Mouse (Mus musculus) ovary, adult 18-20 months (tissue): ENCODE data around the gene Ndrg3.
A peak's percentile ranks its signal among the peaks of the same experiment; 100 is the strongest.
"Not testable (repeated sequence)": the region's sequence is repeated elsewhere in the genome, so short reads cannot be mapped to it uniquely, and the experiment has no call there.

Source experiments
- DNase-seq: peaks from one replicate; pipeline ENCODE4 v3.0.0; 2022; ENCODE audit warnings: low spot score, mixed read lengths

Ndrg3 gene

DNA sequence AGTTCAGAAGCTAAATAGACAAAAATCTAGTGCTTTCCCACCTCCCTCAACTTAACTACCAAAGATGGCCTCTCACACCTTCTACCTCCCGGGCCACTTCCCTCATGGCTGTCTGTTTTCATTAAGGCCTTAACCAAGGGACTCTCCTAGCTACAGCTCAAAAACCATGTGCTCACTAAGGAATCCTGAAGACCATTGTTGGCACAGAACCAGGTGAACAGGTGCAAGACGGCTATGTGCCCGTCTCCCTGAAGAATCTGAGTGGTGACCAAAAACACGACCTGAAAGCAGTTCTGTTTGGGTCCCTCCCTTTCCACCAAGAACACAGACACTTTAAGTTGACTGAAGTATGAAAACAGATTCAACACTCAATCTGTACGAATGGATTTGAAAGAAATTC, 6.4 kb upstream of the Ndrg3 start:
- no peak for DNase-seq

DNA sequence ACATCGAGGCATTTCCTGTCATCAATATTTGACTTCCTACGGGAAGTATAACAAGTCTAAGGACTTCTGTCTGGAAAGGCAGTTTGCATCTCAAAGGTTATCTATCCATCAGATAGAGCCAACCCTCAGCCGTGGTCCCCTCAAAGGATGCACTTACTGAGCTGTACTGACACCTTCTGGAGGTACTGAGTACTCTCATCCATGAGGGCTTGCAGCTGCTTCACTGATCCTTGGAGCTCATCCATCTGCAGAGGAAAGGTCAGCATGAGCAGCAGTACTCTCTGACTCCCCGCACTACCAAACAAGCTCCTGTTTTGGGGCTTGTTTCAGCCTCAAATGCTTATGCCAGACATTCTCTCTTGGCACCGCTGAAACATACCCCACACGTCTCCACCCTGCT, 4.7 kb upstream of the Ndrg3 start:
- DNase-seq, result peak; percentile 35

DNA sequence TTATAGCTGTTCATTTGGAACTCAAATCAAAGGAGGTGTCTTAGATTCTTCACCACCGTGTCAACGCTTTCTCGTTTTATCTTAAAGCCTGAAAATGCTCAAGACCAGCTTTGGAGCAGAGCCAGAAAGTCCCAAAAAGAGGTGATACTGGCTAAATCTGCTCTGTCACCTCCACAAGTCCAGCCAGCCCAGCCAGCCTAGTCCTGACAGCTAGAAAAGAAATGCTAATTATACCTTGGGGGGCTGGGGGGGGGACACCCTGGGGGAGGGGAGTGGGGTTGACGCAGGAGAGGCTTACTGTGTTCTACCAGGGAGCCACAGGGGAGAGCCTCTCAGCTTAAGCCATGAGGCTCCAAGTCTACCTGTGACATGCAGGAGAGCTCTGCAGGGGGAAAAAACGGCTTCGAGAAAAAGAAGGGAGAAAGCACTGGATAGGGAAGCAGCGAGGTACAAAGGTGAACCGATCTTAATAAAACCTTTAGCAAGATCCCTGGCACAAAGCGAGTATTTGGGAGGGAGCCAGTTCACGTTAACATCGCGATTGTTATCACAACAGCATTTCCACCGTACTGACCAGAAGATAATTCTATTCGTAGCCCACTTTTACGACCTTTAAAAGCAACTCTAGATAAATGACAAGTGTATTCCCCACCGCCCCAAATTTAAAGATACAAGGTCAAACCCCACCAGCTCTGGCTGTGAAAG, 977 bp downstream of the Ndrg3 start:
- no peak for DNase-seq

DNA sequence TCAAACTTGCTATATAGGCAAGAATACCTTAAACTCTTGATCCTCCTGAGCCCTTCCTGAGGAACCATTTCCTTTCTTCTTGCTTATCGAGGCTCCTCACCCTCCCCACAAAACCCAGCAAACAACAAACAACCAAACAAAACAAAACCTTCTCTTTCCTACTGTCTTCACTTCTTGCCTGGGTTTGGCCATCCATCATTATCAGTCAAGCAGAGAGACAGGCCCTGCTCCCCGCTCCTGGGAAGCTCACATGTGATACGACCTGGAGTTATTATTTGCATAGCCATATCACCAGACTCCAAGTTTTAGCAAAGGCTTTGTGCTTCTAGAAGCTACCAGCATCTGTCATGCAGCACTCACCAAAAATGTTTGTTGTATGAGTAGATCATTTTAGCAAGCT, 4.5 kb downstream of the Ndrg3 start:
- no peak for DNase-seq

DNA sequence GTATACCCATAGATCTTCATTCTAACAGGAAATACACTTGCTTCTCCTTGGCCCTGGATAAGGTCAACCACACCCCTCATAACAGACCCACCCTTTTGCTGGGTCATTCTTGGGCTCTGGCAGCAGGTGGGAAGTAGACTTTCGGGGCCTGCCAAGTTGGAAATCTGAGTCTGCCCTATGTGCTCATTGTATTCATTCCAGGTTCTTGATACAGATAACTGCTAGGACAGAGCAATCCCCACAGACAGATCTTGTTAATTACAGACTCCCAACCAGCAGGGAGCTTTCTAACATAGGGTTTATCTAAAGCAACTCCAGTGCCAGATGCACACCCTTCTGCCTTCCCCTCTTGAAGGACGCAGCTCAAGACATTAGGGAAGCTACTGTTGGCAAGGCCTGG, 9.0 kb downstream of the Ndrg3 start:
- peak; percentile 38 for DNase-seq

DNA sequence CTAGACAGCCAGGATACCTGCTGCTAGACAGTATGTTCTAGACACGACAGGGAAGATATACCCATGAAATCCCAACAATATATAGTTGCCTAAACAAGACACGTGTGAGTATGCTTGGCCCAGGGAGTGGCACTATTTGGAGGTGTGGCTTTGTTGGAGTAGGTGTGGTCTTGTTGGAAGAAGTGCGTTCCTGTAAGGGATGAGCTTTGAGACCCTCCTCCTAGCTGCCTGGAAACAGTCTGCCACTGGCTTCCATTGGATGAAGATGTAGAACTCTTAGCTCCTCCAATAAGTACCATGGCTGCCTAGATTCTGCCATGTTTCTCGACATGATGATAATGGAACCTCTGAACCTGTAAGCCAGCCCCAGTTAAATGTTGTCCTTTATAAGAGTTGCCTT, 10.6 kb downstream of the Ndrg3 start:
- DNase-seq, result no peak

DNA sequence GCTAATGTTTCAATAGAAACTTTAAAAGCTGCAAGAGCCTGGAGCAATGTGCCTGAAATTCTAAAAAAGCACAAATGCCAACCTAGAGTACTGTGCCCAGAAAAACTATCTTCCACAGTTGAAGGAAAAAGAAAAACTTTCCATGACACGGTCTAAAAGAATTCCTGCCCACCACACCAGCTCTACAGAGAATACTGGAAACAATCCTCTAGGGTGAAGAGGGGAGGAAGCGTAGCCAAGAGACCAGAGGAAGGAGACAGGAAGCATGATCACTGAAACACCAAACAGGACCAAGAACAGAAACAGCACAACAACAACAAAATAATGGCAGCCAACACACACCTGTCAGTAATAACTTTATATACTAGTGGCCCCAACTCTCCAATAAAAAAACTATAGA, 11.8 kb downstream of the Ndrg3 start:
- no peak for DNase-seq

DNA sequence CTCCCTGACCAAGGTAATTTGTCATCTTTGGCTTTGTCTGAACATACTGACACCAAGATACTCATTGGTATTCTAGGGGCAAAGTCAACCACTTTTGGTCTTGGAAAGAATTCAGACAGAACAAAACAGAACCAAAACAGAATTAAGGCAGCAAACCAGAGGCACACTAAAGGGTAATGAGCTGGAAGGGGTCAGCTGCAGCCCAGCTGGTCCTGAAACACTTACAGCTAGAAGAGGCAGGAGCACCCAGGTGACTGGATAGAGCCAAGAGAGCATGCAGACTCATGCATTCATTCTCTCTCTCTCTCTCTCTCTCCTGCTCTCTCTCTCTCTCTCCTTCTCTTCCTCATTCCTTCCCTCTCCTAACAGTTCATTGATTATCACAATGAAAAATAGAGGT, 15.1 kb downstream of the Ndrg3 start:
- no peak for DNase-seq

DNA sequence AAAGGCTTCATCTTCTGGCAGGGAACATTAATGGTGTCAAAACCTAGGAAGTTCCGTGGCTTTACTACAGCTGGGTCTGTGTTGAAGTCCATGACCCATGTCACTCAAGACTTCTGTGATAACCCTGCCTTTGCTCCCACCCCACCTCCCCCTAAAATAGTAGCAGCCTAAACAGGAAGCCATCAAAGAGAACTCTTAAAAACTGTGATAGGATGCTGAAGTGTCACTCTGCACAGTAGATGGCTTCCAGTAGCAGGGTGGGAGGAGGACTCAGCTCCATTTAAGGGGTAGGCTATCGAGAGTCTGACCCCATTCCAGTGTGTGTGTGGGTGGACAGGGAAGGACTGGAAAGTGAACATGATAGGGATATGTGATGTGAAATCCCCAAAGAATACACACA, 16.9 kb downstream of the Ndrg3 start:
- no peak for DNase-seq

DNA sequence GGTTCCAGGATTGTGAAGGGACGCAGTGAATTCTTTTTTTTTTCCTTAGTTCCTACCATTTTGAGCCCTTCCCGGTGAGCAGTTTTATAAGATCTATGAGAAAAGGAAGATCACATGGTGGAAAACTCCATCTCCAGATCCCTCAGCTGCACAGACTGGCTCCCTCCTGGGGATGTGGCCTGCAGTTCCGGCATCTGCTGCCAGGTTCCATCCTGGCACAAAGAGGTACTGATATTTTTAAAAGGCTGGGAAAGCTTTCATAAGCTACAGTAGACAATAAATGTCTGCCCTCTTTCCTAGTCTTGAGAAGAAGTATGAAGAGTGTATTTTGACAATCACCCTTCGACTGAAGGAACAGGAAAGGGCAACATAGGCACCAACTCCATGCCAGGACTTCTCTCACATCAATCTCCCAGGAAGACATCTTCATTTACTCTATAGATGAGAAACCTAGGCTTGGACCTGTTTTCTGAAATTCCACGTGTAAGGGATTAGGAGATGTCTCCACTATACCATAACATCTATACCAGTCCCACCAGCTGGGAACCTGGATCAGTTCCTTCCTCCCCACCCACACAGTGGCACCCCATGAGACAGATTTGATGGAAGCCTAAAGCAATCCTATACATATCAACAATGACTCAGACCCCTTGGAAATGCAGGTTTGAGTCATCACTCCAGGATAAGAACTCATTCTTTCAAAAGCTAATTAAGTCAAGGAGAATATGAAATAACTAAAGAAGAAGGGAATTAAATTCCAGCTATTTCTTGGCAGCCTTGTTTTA, 18.3 kb downstream of the Ndrg3 start:
- no peak for DNase-seq

DNA sequence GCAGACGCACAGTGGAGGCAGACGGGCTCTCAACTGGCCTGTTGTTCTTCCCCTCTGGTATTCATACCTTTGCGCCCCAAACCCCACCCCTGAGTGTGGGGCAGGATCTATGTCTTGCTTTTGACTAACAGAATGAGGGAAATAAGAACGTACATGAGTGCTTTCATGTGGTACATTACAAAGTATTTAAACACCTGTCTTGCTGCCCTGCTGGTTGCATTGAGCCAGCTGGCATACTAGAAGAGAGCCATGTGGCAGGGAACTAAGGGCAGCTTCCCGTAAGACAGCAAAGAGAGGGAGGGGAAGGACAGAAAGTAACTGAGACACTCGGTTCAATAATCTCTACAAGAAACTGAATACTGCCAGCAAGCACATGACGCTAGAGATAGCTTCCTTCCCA, 21.6 kb downstream of the Ndrg3 start:
- no peak for DNase-seq

DNA sequence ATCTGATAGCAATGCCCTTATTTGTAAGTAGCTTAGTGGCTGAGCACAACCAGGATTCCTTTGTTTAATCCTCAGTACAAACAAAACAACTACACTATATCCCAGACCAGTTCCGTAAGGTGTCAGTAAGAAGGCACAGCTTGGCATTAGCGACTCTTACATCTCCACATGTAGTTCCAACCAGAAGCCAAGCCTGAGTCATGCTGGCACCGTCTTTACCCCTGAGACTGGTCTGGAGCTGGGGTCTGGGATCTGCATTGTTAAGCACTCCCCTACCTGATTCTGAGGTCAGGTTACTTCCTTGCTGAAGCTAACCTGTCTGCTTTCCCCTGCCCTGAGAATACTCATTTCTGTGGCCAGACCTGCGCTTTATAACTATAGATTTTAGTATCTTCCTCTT, 23.4 kb downstream of the Ndrg3 start:
- DNase-seq, result no peak

DNA sequence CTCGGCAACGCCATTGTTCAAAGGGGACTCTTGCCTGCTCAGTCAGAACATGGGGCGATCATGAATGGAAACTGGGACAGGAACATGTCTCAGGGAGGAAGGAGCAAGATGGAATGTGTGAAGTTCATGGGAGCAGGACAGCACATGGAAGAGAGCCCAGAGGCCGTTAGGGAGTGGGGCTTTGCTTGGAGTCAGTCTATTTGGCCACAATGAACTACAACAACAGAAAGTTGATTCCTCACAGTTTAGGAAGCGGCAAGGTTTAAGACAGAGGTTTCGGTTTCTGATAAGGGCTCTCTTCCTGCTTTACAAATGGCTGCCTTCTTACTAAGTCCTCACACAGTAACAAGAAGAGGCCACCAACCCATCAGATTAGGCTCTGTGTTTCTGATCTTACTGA, 24.5 kb downstream of the Ndrg3 start:
- no peak for DNase-seq

DNA sequence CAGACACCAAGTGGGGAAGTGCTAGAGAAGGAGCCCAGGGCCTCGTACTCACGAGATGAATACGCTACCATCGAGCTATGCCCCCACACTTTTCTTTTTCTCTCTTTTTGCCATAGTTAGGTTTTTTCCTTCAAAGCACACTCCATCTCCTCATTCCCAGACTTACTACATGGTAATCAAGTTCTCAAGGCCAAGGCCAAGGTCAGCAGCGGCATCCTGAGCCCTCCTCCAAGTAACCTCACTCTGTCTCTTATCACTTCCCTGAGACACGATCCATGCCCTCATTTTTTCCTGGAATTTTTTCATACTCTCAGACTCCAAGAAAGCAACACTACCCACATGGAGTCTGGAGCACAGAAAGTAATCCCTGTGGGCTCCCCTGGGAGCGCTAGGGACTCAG, 28.0 kb downstream of the Ndrg3 start:
- DNase-seq, result peak; percentile 74

DNA sequence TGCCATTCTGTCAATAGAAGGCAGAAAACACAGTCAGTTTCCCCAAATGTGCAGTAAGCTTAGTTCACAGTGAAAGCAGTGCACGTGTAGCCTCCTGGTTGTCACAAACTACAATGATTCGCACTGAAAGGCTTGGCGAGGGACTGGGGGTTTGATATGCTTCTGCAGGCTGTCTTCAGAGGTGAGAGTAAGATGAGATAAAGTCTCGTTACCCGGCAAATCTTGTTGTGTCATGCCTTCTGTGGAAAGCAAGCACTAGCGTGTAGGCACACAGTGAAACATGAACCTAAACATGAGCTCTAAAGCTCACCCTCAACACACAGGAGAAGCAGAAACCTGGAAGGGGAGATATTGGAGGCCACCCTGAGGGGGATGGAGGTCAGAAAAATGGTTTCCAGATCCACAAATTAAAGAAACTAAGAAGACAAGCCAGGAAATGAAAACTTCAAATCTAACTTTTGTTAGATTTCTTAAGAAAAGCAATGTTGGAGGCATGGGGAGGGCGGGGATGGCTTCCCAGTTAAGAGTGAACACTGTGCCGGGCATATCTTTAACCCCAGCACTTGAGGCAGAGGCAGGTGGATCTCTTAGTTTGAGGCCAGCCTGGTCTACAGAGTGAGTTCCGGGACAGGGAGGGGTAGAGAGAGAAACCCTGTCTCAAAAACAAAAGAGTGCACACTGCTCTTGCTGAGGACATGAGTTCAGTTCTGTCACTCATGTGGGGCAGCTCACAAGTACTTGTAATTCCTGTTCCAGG, 33.2 kb downstream of the Ndrg3 start:
- no peak for DNase-seq

DNA sequence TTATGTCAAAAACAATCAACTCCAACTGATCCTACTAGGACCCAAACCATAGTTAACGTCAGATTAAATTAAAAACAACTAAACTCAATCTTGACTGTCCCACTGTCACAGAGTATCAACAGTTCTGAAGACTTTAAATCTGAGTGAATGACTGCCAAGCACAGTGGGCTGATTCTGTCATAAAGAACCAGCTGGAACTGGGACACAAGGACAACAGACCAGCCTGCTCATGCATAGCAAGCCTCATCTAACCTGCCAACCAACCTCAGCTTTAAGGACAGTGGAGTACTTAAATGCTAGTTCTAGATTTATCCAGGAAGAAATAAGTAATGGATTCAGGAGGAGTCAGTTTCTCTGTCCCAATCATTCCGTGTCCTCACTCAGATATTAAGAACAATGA, 34.8 kb downstream of the Ndrg3 start:
- DNase-seq, result no peak

DNA sequence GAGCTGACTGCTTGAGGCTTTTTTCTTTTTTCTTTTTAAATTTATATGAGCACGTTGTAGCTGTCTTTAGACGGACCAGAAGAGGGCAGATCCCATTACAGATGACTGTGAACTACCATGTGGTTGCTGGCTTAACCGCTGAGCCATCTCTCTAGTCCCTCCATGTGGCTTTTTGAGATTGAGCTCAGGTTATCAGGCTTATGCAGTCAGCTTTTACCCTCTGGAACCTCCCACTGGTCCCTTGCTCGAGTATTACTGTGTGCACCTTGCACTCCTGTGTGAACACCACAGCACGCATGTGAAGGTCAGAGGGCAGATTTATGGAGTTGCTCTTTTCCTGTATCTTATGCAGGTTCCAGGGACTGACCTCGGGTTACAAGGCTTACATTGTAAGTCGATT, 35.5 kb downstream of the Ndrg3 start:
- no peak for DNase-seq

DNA sequence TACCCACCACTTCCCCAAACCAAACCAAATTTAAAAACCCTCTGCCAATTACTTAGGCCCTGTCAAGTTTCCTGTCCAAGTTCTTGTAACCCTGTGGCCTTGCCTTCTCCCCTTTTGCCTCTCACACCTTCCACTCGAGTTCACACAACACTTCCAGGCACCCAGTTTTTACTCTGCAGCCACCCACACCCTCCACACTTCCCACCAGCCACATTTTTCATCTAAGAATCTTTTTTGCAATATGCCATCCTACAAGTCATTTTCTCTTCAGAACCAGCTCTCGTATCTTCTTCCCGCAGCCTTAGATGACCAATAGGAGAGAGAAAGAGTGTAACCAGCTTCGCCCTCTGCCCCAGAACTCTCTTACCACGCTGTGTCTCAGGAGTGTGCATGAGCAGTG, 37.4 kb downstream of the Ndrg3 start:
- no peak for DNase-seq

DNA sequence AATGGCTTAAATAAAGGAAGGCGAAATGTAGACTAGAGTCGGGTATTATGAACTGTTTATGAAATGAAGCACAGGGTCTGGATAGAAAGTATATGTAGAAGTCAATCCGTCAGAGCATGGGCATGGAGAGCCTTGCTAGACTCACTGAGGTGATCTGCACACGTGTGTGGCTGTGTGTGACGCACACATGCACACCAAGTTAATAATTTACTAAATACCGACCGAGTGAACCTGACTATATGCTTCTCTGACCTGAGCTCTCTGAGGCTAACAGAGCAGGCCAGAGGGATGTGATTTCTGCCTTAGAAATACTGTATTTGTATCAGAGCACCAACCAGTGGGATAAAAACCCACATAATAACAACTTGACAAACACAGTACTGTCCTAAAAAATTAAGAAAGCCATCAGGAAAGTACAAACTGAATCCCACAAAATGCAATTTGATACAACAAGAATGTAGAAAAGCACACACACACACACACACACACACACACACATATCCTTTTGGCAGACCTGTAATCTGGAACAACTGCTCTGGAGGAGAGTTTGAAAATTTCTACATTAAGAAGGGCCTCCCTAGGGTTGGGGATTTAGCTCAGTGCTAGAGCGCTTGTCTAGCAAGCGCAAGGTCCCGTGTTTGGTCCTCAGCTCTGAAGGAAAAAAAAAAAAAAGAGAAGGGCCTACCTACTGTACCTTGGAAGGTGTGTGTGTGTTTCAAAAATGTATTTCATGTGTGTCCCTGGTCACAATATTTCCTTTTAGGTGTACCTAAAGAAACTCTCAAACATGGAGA, 40.4 kb downstream of the Ndrg3 start:
- DNase-seq, result no peak

DNA sequence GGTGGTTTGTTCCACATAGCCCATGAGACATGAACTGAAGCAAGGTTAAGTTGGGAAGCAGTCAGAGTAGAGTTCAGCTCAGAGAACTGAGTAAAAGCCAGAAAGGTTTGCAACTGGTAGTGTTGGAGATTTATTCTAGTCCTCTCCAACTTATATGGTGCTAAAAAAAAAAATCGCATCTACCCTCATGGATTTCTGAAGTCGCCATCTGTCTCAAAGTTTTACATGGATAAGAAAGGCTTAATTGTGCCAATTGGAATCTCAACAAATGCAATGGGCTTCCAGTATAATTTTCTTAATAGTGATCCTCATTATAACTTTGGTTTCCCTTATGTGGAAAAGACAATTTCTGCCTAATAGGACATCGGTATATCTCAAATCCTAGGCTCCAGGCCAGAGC, 41.0 kb downstream of the Ndrg3 start:
- DNase-seq, result no peak

DNA sequence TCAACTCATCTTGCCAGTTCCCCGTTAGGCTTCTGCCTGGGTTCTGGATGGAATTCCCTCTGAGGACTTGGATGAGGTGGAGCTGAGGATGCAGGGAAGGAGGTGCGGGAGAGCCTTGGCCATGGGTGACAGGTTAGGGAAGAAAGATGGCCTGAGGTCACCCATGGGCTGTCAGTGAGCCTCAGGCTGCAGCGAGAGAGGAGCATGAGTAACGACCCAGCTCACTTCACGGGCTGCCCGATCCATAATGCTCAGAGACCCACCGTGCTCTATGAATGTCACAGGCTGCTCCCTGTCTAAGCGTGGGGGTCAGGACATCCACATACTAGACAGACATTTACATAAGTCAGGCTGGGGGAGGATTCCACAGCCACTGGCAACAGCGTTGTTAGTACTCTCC, 50.3 kb downstream of the Ndrg3 start:
- DNase-seq, result not testable (repeated sequence)

DNA sequence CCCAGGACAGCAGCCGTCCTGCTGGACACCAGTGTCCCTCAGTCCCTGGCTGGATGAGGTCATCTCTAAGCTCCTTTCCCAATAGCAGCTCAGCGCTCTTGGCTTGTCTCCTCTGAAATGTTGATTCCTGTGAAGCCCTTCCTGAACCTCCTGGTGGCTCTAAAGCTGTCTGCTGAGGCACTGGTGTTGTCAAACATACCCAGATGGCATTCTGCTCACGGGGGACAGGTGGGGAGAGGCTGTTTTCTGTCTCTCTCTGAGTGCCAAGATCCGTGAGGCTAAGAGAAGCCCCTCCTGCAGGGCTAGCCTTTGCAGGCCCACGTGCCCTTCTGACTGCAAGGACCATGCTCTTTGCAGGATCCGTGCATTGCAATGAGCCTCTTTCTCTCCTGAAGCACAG, 51.9 kb downstream of the Ndrg3 start:
- DNase-seq, result not testable (repeated sequence)
